Mouse (Mus musculus) embryonic facial prominence, embryonic 14.5 days (tissue): ENCODE data around the gene Eno1. TPM values are rescaled to one million over a fixed set of nuclear protein-coding genes. Genes with fewer than 3 reads are reported as not detected.
"Not testable (repeated sequence)": the region's sequence is repeated elsewhere in the genome, so short reads cannot be mapped to it uniquely, and the experiment has no call there.

Experiments used
- ATAC-seq: fragments of 200-750 bp; cut with Nextera tagmentation; 2 replicates; pipeline ENCODE4 v1.8.0; 2017; ENCODE audit warnings: low read depth, moderate number of reproducible peaks, moderate TSS enrichment
- DNase-seq: peaks from one replicate; pipeline ENCODE4 v3.0.0-alpha.2; 2015; ENCODE audit warnings: low spot score
- H3K27ac ChIP-seq: fragments of 300-500 bp; sonication (generic); replicated peaks from 2 replicates; pipeline ENCODE4 v1.5.1; 2014; ENCODE audit warnings: low read depth, mild to moderate bottlenecking, low read length, moderate library complexity
- H3K27me3 ChIP-seq: fragments of 300-500 bp; sonication (generic); replicated peaks from 2 replicates; pipeline ENCODE4 v1.6.1; 2014; ENCODE audit warnings: low read length; ENCODE audit not compliant: control insufficient read depth, insufficient read depth
- H3K36me3 ChIP-seq: fragments of 300-500 bp; sonication (generic); 2 replicates; pipeline ENCODE4 v1.6.1; 2014; ENCODE audit warnings: low read length, mixed read lengths; ENCODE audit not compliant: control insufficient read depth, insufficient read depth
- H3K4me1 ChIP-seq: fragments of 300-500 bp; sonication (generic); 2 replicates; pipeline ENCODE4 v1.6.1; 2014; ENCODE audit warnings: antibody characterized with exemption, low read length; ENCODE audit not compliant: control insufficient read depth, insufficient read depth
- H3K4me2 ChIP-seq: fragments of 300-500 bp; sonication (generic); 2 replicates; pipeline ENCODE4 v1.6.1; 2014; ENCODE audit warnings: low read depth, mild to moderate bottlenecking, low read length, moderate library complexity, mixed read lengths
- H3K4me3 ChIP-seq: fragments of 300-500 bp; sonication (generic); 2 replicates; pipeline ENCODE4 v1.5.1; 2014; ENCODE audit warnings: low read depth, mild to moderate bottlenecking, low read length
- H3K9ac ChIP-seq: fragments of 300-500 bp; sonication (generic); 2 replicates; pipeline ENCODE4 v1.6.1; 2014; ENCODE audit warnings: low read depth, mild to moderate bottlenecking, low read length, moderate library complexity, mixed read lengths
- H3K9me3 ChIP-seq: fragments of 300-500 bp; sonication (generic); 2 replicates; pipeline ENCODE4 v1.6.1; 2016; ENCODE audit warnings: low read length; ENCODE audit not compliant: control insufficient read depth
- WGBS: fragments of 180-500 bp; shearing (Covaris S2); extraction: QIAGEN DNeasy Blood & Tissue Kit; methylation state at CpG from one replicate; pipeline ENCODE4 v1.1.7; 2014; 5-methylcytosine and 5-hydroxymethylcytosine counted together
- polyA plus RNA-seq: library from polyadenylated mRNA; unstranded; fragments of >200 nt; fragmentation: Nextera tagmentation; extraction: Ambion mirVana; gene quantifications from 2 replicates; pipeline ENCODE4 v1.2.1, GENCODE M21; 2014

Eno1 gene
- polyA plus RNA-seq, 1 experiment from 2014 or later: 1,320 TPM

DNA sequence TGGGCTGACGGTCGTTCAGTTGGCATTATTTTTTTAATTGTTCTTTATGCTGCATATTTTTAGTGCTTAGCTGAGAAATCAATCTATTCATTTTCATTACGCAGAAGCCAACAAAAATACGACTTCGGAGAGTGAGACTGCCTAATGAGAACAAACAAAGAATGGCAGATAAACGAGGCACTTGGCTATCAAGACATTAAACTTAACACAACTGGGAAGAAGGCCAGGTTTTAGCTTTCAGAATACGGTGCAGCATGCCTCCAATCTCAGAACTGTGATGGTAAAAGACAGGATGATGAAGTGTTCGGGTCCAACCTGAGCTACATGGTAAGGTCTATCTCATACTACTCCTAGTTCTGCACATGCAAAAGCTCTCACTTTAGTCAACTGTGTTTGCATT is 25.8 kb downstream of the Eno1 start:
- H3K4me3 ChIP-seq: no peak overlapping the region
- no peak for DNase-seq
- WGBS: 85% methylated on average over 8 of the region's 8 CpGs
- no peak overlapping the region for H3K27ac ChIP-seq
- no peak overlapping the region for H3K4me2 ChIP-seq
- H3K9me3 ChIP-seq: no peaks in the 10 kb centered on the region
- peaks cover 8% of the 10 kb centered on the region for H3K4me1 ChIP-seq
- no peaks in the 10 kb centered on the region for H3K27me3 ChIP-seq
- no peaks in the 10 kb centered on the region for H3K36me3 ChIP-seq
- no peak for ATAC-seq
- H3K9ac ChIP-seq: no peak overlapping the region

DNA sequence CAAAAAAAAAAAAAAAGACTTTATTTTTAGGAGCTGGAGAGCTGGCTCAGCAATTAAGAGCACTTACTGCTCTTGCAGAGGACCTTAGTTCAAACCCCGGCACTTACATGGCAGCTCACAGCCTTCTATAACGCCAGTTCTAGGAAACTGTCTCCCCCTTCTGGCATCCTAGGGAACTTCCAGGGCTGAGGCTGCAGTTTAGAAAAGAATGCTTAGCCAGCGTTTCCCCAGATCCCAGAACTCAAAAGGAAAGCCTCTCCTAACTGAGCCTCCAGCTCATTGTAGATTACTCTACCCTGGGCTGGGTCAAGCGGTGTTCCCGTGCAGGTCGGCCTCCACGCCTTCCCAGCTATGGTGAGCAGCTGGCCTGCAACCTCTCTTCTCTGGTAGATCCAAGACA is 28.4 kb downstream of the Eno1 start:
- Histone ChIP-seq H3K9me3 (no peaks in the 10 kb centered on the region), H3K27ac (no peak overlapping the region), H3K36me3 (no peaks in the 10 kb centered on the region), H3K9ac (no peak overlapping the region), H3K27me3 (no peaks in the 10 kb centered on the region), H3K4me3 (no peak overlapping the region), H3K4me1 (peaks cover 15% of the 10 kb centered on the region), H3K4me2 (no peak overlapping the region)
- 56% methylated on average over 7 of the region's 7 CpGs for WGBS
- ATAC-seq (no peak), DNase-seq (peak; percentile 39)

DNA sequence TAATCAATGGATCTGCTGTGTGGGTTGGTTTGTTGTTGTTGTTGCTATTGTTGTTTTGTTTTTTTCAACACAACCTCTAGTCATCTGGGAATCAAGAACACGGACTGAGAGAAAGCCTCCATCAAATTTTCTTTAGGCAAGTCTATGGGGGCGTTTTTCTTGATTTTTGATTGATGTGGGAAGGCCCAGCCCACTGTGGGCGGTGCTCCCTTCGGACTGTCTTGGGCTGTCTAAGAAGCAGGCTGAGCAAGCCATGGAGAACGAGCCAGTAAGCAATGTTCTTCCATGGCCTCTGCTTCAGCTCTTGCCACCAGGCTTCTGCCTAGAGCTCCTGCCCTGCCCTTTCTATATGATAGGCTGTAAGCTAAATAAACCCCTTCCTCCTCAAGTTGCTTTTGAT is 28.9 kb downstream of the Eno1 start:
- Histone ChIP-seq H3K9me3 (no peaks in the 10 kb centered on the region), H3K27ac (no peak overlapping the region), H3K4me3 (no peak overlapping the region), H3K4me2 (no peak overlapping the region), H3K4me1 (peaks cover 16% of the 10 kb centered on the region), H3K36me3 (no peaks in the 10 kb centered on the region), H3K9ac (no peak overlapping the region), H3K27me3 (no peaks in the 10 kb centered on the region)
- DNase-seq (no peak), ATAC-seq (no peak)
- WGBS: 63% methylated on average over 5 of the region's 5 CpGs

DNA sequence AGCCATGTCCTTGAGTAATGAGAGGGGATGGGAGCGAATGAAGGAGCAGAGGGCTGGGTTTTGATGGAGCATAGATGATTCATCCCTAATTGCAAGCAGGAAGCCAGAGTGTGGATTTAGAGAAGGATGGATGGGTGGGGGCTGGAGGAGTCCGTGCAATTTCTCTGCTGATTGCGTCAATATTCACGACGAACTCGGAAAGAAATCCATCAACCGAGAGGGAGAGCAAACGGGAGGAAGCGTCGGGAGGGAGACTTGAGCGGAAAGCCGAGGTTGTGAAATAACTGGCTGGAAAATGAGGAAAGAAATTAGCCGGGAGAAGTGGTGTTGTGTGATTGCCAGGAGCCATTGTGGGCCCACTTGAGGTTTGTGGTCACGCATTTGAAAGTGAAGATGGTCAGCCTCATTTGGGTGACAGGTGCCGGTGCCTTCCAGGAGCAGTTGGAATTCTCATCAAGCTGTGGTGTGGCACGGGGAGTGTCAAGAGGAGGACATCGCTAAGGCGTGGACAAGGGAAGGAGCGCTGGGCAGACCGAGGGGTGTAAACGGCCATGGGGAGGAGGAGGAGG is 30.2 kb downstream of the Eno1 start:
- H3K9ac ChIP-seq: no peak overlapping the region
- no peak overlapping the region for H3K4me2 ChIP-seq
- H3K9me3 ChIP-seq: no peaks in the 10 kb centered on the region
- no peak for DNase-seq
- no peak overlapping the region for H3K4me3 ChIP-seq
- H3K36me3 ChIP-seq: no peaks in the 10 kb centered on the region
- WGBS: 67% methylated on average over 21 of the region's 21 CpGs
- 0 out of 2 replicates have a peak overlapping the region, but pooled peaks have one; percentile 6 for H3K27ac ChIP-seq
- H3K4me1 ChIP-seq: peaks cover 16% of the 10 kb centered on the region
- ATAC-seq: no peak
- H3K27me3 ChIP-seq: no peaks in the 10 kb centered on the region

DNA sequence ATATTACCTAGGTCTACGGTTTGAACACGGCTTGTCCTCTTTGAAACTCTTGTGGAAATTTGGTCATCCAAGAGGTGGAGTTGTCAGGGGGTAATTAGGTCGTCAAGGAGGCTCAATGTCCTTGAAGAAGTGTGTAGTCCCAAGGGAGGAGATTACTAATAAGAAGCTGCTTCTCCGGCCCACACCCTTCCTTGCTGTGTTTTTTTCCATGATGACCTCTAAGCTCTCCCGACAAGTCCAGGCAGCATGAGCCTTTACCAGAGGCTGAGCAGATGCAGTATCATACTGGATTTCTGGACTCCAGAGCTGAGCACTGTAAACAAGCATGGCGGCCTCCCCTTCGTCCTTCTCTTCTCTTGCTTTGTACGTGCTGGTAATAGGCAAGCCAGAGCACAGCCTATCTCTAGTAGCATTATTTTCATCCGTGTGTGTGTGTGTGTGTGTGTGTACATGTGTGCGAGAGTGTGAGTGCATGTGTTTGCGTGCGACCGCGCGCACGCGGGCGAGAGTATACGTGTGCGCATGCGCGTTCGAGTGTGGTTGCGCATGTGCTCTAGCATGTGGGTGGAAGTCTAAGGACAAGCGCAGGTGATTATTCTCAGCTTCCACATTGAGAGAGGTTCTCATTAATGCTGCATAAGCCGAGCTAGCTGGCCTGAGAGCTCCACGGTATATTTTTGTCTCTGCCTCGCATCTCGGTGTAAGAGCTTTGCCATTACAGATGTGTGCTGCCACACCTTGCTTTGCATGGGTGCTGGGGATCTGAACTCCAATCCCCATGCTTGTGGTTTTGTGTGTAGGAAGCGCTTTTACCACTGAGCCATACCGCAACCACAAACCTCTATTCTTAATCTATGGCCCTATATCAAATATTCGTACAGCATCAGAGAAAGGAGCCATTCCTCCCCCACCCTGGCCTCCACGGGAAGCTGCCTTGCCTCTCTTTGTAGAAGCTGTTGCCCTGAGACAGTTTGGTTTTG is 32.4 kb downstream of the Eno1 start:
- H3K4me3 ChIP-seq: no peak overlapping the region
- DNase-seq (peak; percentile 37), ATAC-seq (no peak)
- H3K27ac ChIP-seq: 0 out of 2 replicates have a peak overlapping the region, but pooled peaks have one; percentile 6
- no peaks in the 10 kb centered on the region for H3K36me3 ChIP-seq
- H3K4me2 ChIP-seq: peak overlapping the region; percentile 25
- no peak overlapping the region for H3K9ac ChIP-seq
- peaks cover 27% of the 10 kb centered on the region for H3K4me1 ChIP-seq
- no peaks in the 10 kb centered on the region for H3K9me3 ChIP-seq
- H3K27me3 ChIP-seq: no peaks in the 10 kb centered on the region
- 76% methylated on average over 33 of the region's 33 CpGs for WGBS

DNA sequence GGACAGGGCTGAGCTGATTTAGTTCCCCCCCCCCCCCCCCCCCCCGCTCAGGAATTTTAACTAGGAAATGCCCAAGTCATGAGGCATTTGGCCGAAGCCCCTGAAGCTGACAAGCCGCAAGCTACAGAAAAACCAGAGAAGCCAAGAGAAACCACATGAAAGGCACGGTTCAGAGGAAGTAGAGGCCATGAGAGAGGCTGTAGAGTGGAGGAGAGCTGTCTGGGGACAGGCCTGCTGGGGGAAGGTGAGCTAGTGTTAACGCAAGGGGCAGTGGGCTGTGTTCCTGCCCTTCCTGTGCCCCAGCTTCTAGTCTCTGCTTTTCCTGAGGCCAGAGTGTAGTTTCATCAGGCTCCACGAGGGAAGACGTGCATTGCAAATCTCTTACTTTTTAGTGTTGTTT is 33.2 kb downstream of the Eno1 start:
- peak; percentile 13; the same call in 1 of the 2 replicates for ATAC-seq
- peak; percentile 81 for DNase-seq
- Histone ChIP-seq H3K4me1 (peaks cover 27% of the 10 kb centered on the region), H3K4me3 (no peak overlapping the region), H3K27ac (no peak overlapping the region; the same call in 1 of the 2 replicates), H3K9ac (no peak overlapping the region), H3K36me3 (no peaks in the 10 kb centered on the region), H3K27me3 (no peaks in the 10 kb centered on the region), H3K9me3 (no peaks in the 10 kb centered on the region), H3K4me2 (peak overlapping the region; percentile 25)
- WGBS: 11% methylated on average over 6 of the region's 7 CpGs

DNA sequence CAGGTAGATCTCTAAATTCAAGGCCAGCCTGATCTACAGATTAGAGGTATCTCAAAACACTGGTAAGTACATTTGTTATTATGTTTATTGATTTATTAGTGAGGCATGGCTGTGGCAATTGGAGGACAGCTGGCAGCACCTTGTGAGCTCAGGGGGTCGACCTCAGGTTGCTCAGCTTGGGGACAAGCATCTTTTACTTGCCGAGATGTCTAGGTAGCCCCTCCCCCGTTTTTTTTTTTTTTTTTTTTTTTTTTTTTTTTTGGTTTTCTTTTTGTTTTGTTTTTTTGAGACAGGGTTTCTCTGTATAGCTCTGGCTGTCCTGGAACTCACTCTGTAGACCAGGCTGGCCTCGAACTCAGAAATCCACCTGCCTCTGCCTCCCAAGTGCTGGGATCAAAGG is 34.2 kb downstream of the Eno1 start:
- H3K27me3 ChIP-seq, H3K27ac ChIP-seq, H3K4me2 ChIP-seq, H3K9ac ChIP-seq, H3K4me3 ChIP-seq, H3K9me3 ChIP-seq, DNase-seq, H3K36me3 ChIP-seq, ATAC-seq: not testable (repeated sequence)
- H3K4me1 ChIP-seq: peaks cover 27% of the 10 kb centered on the region
- WGBS: 72% methylated on average over 4 of the region's 4 CpGs

DNA sequence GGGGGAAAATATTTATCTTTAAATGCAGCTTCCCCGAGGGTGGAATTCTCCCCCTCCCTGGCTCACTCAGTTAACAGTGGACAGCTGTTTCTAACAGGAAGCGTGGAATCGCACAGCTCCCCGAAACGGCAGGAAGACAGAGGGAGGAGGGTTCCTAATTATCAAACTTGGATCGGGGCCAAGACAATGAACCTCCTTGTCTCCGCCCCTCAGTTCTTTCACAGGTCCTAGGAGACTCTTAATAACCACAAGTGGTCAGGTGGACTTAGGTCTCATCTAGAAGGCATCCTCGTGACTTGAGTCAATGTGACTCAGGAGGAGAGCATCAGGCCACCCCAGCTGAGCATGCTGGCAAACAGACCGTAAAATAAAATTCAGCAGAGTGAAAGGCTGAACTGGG is 36.2 kb downstream of the Eno1 start:
- peak; percentile 76 for ATAC-seq
- 2% methylated on average over 9 of the region's 9 CpGs for WGBS
- H3K9ac ChIP-seq: peak overlapping the region; percentile 12; the same call in 1 of the 2 replicates
- H3K4me2 ChIP-seq: peak overlapping the region; percentile 38; the same call in 1 of the 2 replicates
- H3K4me3 ChIP-seq: no peak overlapping the region
- H3K4me1 ChIP-seq: peaks cover 24% of the 10 kb centered on the region
- peak overlapping the region; percentile 72 for H3K27ac ChIP-seq
- H3K9me3 ChIP-seq: no peaks in the 10 kb centered on the region
- peak; percentile 87 for DNase-seq
- no peaks in the 10 kb centered on the region for H3K27me3 ChIP-seq
- no peaks in the 10 kb centered on the region for H3K36me3 ChIP-seq
